Mouse (Mus musculus): ENCODE measurements at regions not wholly inside any gene's neighbourhood (a gene's known extent, or its start where the extent isn't known, plus 50 kb on each side); places are given as distances from the start of the nearest gene placed in this dataset.

- no peak for ATAC-seq (ENCODE audit: borderline replicate concordance, extremely low read depth, low FRiP score, low TSS enrichment)
- Histone ChIP-seq H3K36me3 (no peaks in the 10 kb centered on the region), H3K9ac (no peak overlapping the region), H3K4me1 (no peaks in the 10 kb centered on the region), H3K27ac (no peak overlapping the region), H3K4me2 (no peak overlapping the region), H3K4me3 (no peak overlapping the region), H3K27me3 (no peaks in the 10 kb centered on the region), H3K9me3 (no peaks in the 10 kb centered on the region)
- WGBS, result 45% methylated on average over 1 of the region's 1 CpGs
Observed at GRCm38 (mm10) chr9:74793394-74793793, 68.3 kb upstream of the Onecut1 start.

- H3K9ac ChIP-seq, result no peak overlapping the region
- ATAC-seq (ENCODE audit: borderline replicate concordance, extremely low read depth, low FRiP score, low TSS enrichment), result no peak
- no peaks in the 10 kb centered on the region for H3K27me3 ChIP-seq
- H3K9me3 ChIP-seq, result no peaks in the 10 kb centered on the region
- no peaks in the 10 kb centered on the region for H3K4me1 ChIP-seq
- WGBS, result 67% methylated on average over 4 of the region's 4 CpGs
- H3K36me3 ChIP-seq, result no peaks in the 10 kb centered on the region
- no peak overlapping the region for H3K27ac ChIP-seq
- no peak overlapping the region for H3K4me3 ChIP-seq
- no peak overlapping the region for H3K4me2 ChIP-seq
Observed at GRCm38 (mm10) chr9:74795994-74796393, 65.7 kb upstream of the Onecut1 start.

GRCm38 (mm10) chr9:74797272-74797844, 64.4 kb upstream of the Onecut1 start:
- Histone ChIP-seq H3K4me2 (no peak overlapping the region), H3K27me3 (no peaks in the 10 kb centered on the region), H3K36me3 (no peaks in the 10 kb centered on the region), H3K9ac (no peak overlapping the region), H3K4me3 (no peak overlapping the region), H3K27ac (no peak overlapping the region), H3K9me3 (no peaks in the 10 kb centered on the region), H3K4me1 (no peaks in the 10 kb centered on the region)
- WGBS, result 74% methylated on average over 5 of the region's 5 CpGs
- ATAC-seq (ENCODE audit: borderline replicate concordance, extremely low read depth, low FRiP score, low TSS enrichment), result no peak

- no peaks in the 10 kb centered on the region for H3K36me3 ChIP-seq
- no peaks in the 10 kb centered on the region for H3K9me3 ChIP-seq
- no peaks in the 10 kb centered on the region for H3K27me3 ChIP-seq
- ATAC-seq (ENCODE audit: borderline replicate concordance, extremely low read depth, low FRiP score, low TSS enrichment), result no peak
- WGBS, result 66% methylated on average over 4 of the region's 4 CpGs
- no peak overlapping the region for H3K4me2 ChIP-seq
- no peak overlapping the region for H3K9ac ChIP-seq
- no peaks in the 10 kb centered on the region for H3K4me1 ChIP-seq
- no peak overlapping the region for H3K4me3 ChIP-seq
- H3K27ac ChIP-seq, result no peak overlapping the region
Observed at GRCm38 (mm10) chr9:74801091-74801490, 60.6 kb upstream of the Onecut1 start.

- ATAC-seq (ENCODE audit: borderline replicate concordance, extremely low read depth, low FRiP score, low TSS enrichment), result no peak
- Histone ChIP-seq H3K27me3 (no peaks in the 10 kb centered on the region; the same call in 1 of the 2 replicates), H3K9me3 (no peaks in the 10 kb centered on the region), H3K9ac (no peak overlapping the region), H3K36me3 (no peaks in the 10 kb centered on the region), H3K4me2 (no peak overlapping the region), H3K27ac (no peak overlapping the region), H3K4me3 (no peak overlapping the region), H3K4me1 (no peaks in the 10 kb centered on the region)
- WGBS, result 11% methylated on average over 8 of the region's 8 CpGs
Observed at GRCm38 (mm10) chr9:74811437-74811836, 50.3 kb upstream of the Onecut1 start.

Measured in lung, embryonic 15.5 days (tissue).